Mouse (Mus musculus) liver, embryonic 12.5 days (tissue): ENCODE measurements around the gene Aqp7. TPM values are rescaled to one million over a fixed set of nuclear protein-coding genes. Genes with fewer than 3 reads are reported as not detected.

ENCODE experiments used
- ATAC-seq: fragments of 200-750 bp; cut with Nextera tagmentation; 2 replicates; pipeline ENCODE4 v1.8.0; 2017; ENCODE audit warnings: moderate number of reproducible peaks, mild to moderate bottlenecking, moderate library complexity
- H3K27ac ChIP-seq: fragments of 300-500 bp; sonication (generic); 2 replicates; pipeline ENCODE4 v1.5.1; 2016; ENCODE audit warnings: mild to moderate bottlenecking
- H3K27me3 ChIP-seq: fragments of 300-500 bp; sonication (generic); replicated peaks from 2 replicates; pipeline ENCODE4 v1.6.1; 2016; ENCODE audit warnings: mild to moderate bottlenecking, moderate library complexity
- H3K36me3 ChIP-seq: fragments of 300-500 bp; sonication (generic); 2 replicates; pipeline ENCODE4 v1.6.1; 2016; ENCODE audit warnings: mild to moderate bottlenecking, moderate library complexity
- H3K4me1 ChIP-seq: fragments of 300-500 bp; sonication (generic); 2 replicates; pipeline ENCODE4 v1.6.1; 2016
- H3K4me2 ChIP-seq: fragments of 300-500 bp; sonication (generic); 2 replicates; pipeline ENCODE4 v1.6.1; 2016; ENCODE audit warnings: mild to moderate bottlenecking, moderate library complexity
- H3K4me3 ChIP-seq: fragments of 300-500 bp; sonication (generic); 2 replicates; pipeline ENCODE4 v1.5.1; 2016; ENCODE audit warnings: mild to moderate bottlenecking, moderate library complexity
- H3K9ac ChIP-seq: fragments of 300-500 bp; sonication (generic); 2 replicates; pipeline ENCODE4 v1.6.1; 2016; ENCODE audit warnings: mild to moderate bottlenecking, moderate library complexity
- H3K9me3 ChIP-seq: fragments of 300-500 bp; sonication (generic); replicated peaks from 2 replicates; pipeline ENCODE4 v1.6.1; 2016; ENCODE audit warnings: mild to moderate bottlenecking, moderate library complexity
- WGBS: fragments of 180-500 bp; shearing (Covaris S2); methylation state at CpG from one replicate; pipeline ENCODE4 v1.1.7; 2016; ENCODE audit not compliant: insufficient replicate concordance; 5-methylcytosine and 5-hydroxymethylcytosine counted together
- polyA plus RNA-seq: library from polyadenylated mRNA; unstranded; fragments of >200 nt; fragmentation: Nextera tagmentation; extraction: Ambion mirVana; gene quantifications from 2 replicates; pipeline ENCODE4 v1.2.1, GENCODE M21; 2016

Gene Aqp7
- polyA plus RNA-seq = 1.3 and 1.8 TPM in 2 replicates

DNA sequence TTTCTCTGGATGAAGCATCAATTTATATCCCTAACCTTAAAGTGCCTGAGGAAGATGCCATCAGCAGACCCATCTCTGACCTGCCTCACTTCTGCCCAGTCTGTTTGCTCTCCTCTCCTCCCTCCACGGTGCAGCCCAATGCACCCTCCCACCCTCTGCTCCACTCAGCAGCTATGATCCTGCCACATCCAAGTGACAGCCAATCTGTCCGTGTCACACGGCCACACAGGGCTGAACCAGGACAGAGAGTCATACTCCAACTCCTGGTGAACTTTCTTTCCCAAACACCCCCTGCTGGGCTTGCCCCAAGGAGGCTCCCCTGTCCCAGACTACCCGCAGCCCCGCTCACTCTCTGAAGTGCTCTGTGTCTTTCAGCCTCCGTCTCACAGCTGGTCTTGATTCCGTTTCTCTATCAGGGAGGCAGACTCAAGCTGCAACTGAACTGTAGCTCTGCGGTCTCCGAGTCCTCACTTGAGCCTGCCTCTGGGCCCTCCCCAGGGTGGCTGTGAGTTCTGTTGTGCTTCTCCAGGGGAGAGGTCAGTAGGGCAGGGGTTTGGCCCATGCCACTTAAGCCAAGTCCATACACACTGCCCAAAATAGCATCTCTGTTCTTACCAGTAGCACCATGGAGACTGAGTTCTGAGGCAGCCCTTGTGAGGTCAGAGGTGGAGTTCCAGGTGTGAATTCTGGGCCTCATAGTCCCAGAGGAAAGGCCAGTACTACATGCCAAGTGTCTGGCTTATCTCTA lies at the start of gene Aqp7:
Aqp7 (minus strand) TSS at position 616 of the 748 bp plus-strand sequence.
- 49% methylated on average over 9 of the region's 9 CpGs for WGBS
- ATAC-seq = no peak
- no peak within 1 kb of the TSS for H3K4me2 ChIP-seq
- H3K27me3 ChIP-seq = peaks cover 26% of the 10 kb centered on the region; the same call in 1 of the 2 replicates
- no peak within 1 kb of the TSS for H3K27ac ChIP-seq
- H3K9me3 ChIP-seq = no peaks in the 10 kb centered on the region
- H3K36me3 ChIP-seq = no peaks in the 10 kb centered on the region
- no peak within 1 kb of the TSS for H3K9ac ChIP-seq
- no peak within 1 kb of the TSS for H3K4me3 ChIP-seq
- H3K4me1 ChIP-seq = peaks cover 26% of the 10 kb centered on the region

DNA sequence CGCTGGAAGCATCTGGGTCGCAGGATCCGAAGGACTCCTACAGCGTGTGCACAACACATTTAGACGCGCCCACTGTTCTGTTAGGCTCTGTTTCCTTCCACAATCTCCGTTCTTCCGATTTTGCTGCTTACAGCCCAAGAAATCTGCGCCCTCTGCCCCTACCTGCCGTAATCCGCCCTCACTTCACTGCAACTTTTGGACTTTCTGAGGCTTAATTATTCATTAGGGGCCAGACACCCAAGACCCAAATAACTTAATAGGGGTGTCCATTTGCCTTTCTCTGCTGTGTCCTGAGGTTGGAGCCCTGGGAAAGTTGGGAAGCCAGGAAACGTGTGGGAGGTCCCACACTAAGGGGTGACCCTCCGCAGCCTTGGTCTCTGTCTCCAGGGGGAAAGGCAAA lies 49.4 kb upstream of the Aqp7 start:
- Histone ChIP-seq H3K4me3 (peak overlapping the region; percentile 65), H3K4me2 (peak overlapping the region; percentile 86), H3K9me3 (no peaks in the 10 kb centered on the region), H3K9ac (peak overlapping the region; percentile 74), H3K36me3 (peaks cover 19% of the 10 kb centered on the region), H3K27me3 (peaks cover 81% of the 10 kb centered on the region), H3K27ac (peak overlapping the region; percentile 59), H3K4me1 (peaks cover 51% of the 10 kb centered on the region)
- WGBS = 38% methylated on average over 13 of the region's 13 CpGs
- no peak for ATAC-seq

DNA sequence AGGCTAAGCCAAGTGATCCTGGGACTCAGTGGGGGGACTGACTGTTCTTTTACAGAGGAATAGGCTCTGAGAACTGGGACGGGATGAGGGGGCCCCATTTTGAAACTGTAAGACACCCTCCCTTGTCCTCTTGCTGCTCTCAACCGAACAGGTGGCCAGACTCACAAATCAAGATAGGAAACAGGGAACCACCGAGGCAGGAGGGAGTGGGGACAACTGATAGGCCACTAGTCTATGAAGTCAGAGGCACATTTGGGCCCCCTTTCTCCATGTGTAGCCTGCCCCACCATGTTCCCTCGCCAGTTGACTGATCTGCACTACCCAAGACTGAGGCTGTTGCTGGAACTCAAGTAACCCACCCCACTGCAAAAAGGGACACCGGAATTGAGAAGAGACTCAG lies 48.9 kb upstream of the Aqp7 start:
- peaks cover 82% of the 10 kb centered on the region for H3K27me3 ChIP-seq
- H3K4me3 ChIP-seq = peak overlapping the region; percentile 65
- H3K36me3 ChIP-seq = peaks cover 19% of the 10 kb centered on the region
- peak; percentile 81 for ATAC-seq
- peak overlapping the region; percentile 59 for H3K27ac ChIP-seq
- H3K9me3 ChIP-seq = no peaks in the 10 kb centered on the region
- peaks cover 51% of the 10 kb centered on the region for H3K4me1 ChIP-seq
- WGBS = 24% methylated on average over 5 of the region's 5 CpGs
- peak overlapping the region; percentile 74 for H3K9ac ChIP-seq
- peak overlapping the region; percentile 86 for H3K4me2 ChIP-seq

DNA sequence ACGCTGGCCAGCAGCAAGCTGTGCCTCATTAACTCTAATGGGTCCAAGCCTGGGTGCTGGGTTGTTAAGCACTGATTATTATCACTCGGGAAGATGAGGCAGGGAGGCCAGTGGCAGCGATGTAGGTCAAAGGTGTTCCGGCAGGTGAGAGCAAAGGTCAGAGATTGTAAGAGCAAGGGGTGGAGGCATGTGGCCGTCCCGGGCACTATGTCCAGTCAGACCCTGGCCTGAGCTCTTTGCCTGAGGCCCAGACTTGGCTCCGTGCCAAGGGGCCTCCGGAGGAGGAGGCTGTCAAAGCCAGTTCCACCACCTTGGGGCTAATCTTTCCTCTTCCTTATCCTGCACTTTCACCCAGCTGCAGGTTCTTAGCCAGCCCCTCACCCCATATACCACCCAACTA lies 48.2 kb upstream of the Aqp7 start:
- no peak for ATAC-seq
- Histone ChIP-seq H3K9ac (peak overlapping the region; percentile 74), H3K36me3 (peaks cover 19% of the 10 kb centered on the region), H3K4me3 (peak overlapping the region; percentile 65), H3K27me3 (peaks cover 82% of the 10 kb centered on the region), H3K4me2 (peak overlapping the region; percentile 86), H3K9me3 (no peaks in the 10 kb centered on the region), H3K4me1 (peaks cover 56% of the 10 kb centered on the region), H3K27ac (peak overlapping the region; percentile 27)
- WGBS = 59% methylated on average over 8 of the region's 8 CpGs

DNA sequence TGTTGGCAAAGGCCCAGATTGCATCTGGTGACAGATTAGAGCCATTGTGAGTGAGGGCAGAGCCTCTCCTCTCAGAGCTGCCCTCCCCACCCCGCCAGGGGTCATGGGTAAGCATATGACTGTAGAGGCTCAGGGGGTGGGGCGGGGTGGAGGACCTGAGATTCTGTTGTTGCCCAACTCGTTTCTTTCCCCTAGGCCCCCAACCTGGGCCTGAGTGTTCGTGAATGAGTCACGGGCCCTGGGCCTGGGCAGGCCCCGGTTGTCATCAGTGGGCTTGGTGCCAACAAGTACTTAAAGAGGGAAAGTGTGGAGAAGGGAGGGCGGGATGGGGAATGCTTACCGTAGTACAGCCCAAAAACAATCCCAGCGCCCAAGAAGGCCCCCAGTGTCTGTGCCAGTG lies 46.4 kb upstream of the Aqp7 start:
- Histone ChIP-seq H3K4me2 (no peak overlapping the region), H3K9ac (no peak overlapping the region), H3K4me3 (no peak overlapping the region), H3K9me3 (no peaks in the 10 kb centered on the region), H3K4me1 (peaks cover 74% of the 10 kb centered on the region), H3K27me3 (peaks cover 68% of the 10 kb centered on the region), H3K27ac (no peak overlapping the region), H3K36me3 (peaks cover 19% of the 10 kb centered on the region)
- ATAC-seq = no peak
- 72% methylated on average over 9 of the region's 9 CpGs for WGBS

DNA sequence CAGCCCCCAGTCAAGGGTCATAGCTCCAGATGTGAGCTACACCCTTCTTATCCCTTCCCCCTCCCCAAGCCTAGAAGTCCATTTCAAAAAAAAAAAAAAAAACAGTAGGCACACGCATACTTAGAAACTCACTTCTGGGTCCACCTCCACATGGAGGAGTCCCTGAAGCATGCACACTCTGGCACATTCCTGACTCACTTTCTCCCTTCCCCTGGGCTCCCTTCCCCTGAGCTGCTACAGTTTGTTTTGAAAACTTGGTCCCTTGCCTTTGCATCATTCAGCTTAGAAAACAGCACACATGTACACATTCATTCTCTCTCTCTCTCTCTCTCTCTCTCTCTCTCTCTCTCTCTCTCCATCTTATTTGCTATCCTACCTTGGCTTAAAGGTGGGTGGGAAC lies 45.0 kb upstream of the Aqp7 start:
- Histone ChIP-seq H3K4me2 (no peak overlapping the region), H3K4me1 (peaks cover 78% of the 10 kb centered on the region), H3K27me3 (peaks cover 64% of the 10 kb centered on the region), H3K9me3 (no peaks in the 10 kb centered on the region), H3K4me3 (no peak overlapping the region), H3K27ac (no peak overlapping the region), H3K36me3 (peaks cover 19% of the 10 kb centered on the region), H3K9ac (no peak overlapping the region)
- ATAC-seq = no peak
- 63% methylated on average over 1 of the region's 1 CpGs for WGBS

DNA sequence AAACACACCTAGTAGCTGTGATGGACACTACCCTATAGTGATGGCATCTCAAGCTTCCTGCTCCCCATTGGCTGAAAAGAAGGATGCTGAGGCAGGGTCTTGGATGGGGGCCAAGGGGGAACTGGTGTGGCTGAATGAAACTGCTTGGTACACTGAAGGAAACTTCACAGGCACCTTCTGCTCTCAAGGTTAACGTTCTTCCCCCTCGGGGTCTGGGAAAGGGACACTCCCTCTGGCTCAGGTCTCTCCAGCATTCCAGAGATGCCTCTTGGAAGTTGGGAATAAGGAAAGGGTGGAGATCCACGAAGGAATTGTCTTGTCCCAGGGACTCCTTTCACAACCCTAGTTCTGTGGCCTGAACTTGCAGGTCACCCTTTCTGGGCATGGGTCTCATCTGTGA lies 43.5 kb upstream of the Aqp7 start:
- H3K27ac ChIP-seq = no peak overlapping the region

DNA sequence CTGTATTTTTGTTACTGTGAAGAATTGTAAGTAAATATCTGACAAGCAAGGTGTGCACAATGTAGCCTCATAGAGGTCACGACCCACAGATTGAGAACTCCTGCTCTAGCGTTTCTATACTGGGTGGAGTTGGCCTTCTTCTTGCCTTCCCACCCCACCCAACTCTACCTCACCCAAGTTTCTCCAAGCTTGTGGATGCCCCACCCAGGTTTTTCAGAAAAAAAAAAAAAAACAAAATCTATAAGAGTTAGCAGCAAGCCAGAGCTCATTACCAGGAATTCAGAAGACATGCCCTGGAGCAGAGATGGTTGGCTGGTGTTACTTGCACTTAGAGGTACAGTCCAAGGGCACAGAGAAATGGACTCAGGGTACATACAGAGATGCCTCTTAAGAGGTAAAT lies 41.8 kb upstream of the Aqp7 start:
- 29% methylated on average over 2 of the region's 2 CpGs for WGBS
- Histone ChIP-seq H3K9me3 (no peaks in the 10 kb centered on the region), H3K4me1 (peaks cover 81% of the 10 kb centered on the region), H3K9ac (peak overlapping the region; percentile 47), H3K4me3 (no peak overlapping the region), H3K27ac (peak overlapping the region; percentile 98), H3K36me3 (peaks cover 16% of the 10 kb centered on the region), H3K27me3 (peaks cover 39% of the 10 kb centered on the region), H3K4me2 (peak overlapping the region; percentile 72)
- ATAC-seq = peak; percentile 42; the same call in 1 of the 2 replicates

More for the DNA sequence above, 43.5 kb upstream of the Aqp7 start:
- H3K4me2 ChIP-seq = no peak overlapping the region
- H3K36me3 ChIP-seq = peaks cover 19% of the 10 kb centered on the region
- no peak overlapping the region for H3K9ac ChIP-seq
- 41% methylated on average over 3 of the region's 3 CpGs for WGBS
- no peak for ATAC-seq
- peaks cover 49% of the 10 kb centered on the region for H3K27me3 ChIP-seq
- no peak overlapping the region for H3K4me3 ChIP-seq
- H3K4me1 ChIP-seq = peaks cover 78% of the 10 kb centered on the region
- H3K9me3 ChIP-seq = no peaks in the 10 kb centered on the region

DNA sequence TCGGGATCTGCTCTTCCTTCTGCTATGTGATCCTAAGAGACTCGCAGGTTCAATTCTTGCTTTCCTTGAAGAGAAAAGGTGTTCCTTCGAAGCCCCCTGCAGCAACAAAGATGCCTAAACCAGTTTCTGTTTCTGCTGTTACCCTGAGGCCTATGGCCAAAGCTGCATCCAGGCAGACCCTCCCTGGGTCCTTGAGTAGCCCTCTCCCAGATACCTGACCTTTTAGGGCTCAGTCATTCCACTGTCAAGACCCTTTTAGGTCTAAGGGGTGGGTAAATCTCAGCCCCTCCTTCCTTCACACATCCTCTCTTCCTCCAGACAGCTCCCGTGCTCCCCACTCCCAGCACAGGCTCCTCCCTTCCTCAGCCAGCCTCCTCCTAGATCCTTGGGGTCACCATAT lies 41.2 kb upstream of the Aqp7 start:
- H3K27me3 ChIP-seq = peaks cover 34% of the 10 kb centered on the region
- ATAC-seq = no peak
- peak overlapping the region; percentile 47 for H3K9ac ChIP-seq
- peaks cover 76% of the 10 kb centered on the region for H3K4me1 ChIP-seq
- H3K4me2 ChIP-seq = peak overlapping the region; percentile 72
- H3K27ac ChIP-seq = peak overlapping the region; percentile 98
- no peaks in the 10 kb centered on the region for H3K9me3 ChIP-seq
- H3K4me3 ChIP-seq = no peak overlapping the region
- peaks cover 10% of the 10 kb centered on the region for H3K36me3 ChIP-seq
- WGBS = 69% methylated on average over 4 of the region's 4 CpGs

DNA sequence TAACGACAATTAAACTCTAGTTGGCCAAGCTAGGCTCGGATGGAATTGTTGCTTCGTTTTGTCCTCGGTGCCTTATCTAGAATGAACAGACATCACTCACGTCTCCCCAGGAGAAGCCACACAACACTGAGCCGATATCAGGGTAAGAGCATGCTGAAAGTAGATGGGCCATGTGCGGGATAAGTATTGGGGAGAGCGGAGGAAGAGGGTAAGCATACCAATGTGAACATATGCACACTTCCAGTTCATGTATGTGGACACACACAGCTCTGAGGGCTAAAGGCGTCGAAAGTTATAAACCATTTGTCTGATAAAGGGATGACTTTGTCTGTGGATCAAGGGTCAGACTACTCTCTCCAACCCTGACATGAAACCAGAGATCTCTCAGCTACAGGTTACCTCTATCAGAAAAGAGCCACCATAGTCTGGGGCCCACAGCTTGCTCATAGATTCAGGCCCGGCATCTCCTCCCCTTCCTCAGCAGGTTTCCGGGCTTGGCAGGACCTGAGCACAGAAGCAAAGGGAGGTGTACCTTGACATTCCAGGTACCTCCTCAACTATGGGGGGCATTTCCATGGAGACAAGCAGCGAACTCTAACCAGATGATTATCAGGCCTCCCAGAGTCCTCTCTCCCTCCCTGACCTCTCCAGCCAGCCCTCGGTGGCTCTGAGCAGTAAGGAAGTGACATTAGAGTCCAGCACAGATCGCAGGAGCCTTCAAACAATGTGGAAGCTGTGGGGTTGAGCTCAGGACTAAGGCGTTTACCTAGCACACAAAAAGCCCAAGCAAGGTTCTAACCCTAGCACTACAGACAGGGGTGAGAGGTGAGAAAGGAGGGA lies 39.7 kb upstream of the Aqp7 start:
- H3K27ac ChIP-seq = peak overlapping the region; percentile 98
- peaks cover 23% of the 10 kb centered on the region for H3K27me3 ChIP-seq
- H3K9me3 ChIP-seq = no peaks in the 10 kb centered on the region
- peak overlapping the region; percentile 72 for H3K4me2 ChIP-seq
- ATAC-seq = peak; percentile 92
- peak overlapping the region; percentile 33 for H3K4me3 ChIP-seq
- peak overlapping the region; percentile 67 for H3K9ac ChIP-seq
- H3K36me3 ChIP-seq = no peaks in the 10 kb centered on the region
- H3K4me1 ChIP-seq = peaks cover 84% of the 10 kb centered on the region
- WGBS = 28% methylated on average over 16 of the region's 16 CpGs

DNA sequence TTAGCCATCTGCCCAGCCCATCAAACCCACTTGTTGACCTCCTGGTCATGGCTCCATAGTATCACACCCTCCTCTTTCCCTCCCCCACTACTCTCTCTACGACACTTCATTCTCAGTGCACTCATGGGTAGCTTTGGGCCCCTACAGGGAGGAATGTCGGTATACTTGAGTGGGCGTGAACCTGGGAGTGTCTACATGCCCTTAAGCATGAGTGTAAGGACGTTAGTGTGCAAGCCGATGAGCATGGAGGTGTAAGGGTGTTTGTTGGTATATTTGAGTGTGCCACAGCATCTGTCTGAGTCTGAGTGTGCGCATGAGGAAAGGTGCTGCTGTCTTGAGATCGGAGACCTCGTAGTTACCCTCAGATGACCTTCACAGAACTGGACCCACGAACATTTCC lies 39.0 kb upstream of the Aqp7 start:
- peak overlapping the region; percentile 59; the same call in 1 of the 2 replicates for H3K9ac ChIP-seq
- H3K4me1 ChIP-seq = peaks cover 91% of the 10 kb centered on the region
- WGBS = 48% methylated on average over 9 of the region's 9 CpGs
- H3K4me2 ChIP-seq = peak overlapping the region; percentile 72
- peak overlapping the region; percentile 33 for H3K4me3 ChIP-seq
- H3K36me3 ChIP-seq = no peaks in the 10 kb centered on the region
- H3K27me3 ChIP-seq = peaks cover 18% of the 10 kb centered on the region
- ATAC-seq = peak; percentile 78
- H3K9me3 ChIP-seq = no peaks in the 10 kb centered on the region
- H3K27ac ChIP-seq = peak overlapping the region; percentile 98

DNA sequence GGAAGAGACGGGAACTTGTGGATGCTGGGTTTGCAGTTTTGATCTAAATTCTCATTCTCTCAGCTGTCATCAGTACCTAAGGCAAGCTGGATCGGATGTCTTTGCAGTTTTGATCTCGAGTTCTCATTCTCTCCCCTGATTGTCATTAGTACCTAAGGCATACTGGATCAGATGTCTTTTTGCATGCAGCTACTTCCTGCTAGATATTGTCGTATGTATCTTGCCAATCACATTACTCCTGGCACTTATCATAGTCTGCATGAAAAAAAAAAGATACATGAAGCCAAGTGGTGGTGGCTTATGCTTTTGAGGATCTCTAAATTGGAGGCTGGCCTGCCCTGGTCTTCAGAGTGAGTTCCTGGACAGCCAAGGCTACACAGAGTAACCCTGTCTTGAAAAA lies 36.9 kb upstream of the Aqp7 start:
- 74% methylated on average over 4 of the region's 4 CpGs for WGBS
- no peaks in the 10 kb centered on the region for H3K9me3 ChIP-seq
- ATAC-seq = no peak
- no peak overlapping the region for H3K9ac ChIP-seq
- H3K27ac ChIP-seq = peak overlapping the region; percentile 36
- 0 out of 2 replicates have a peak, but pooled peaks cover 9% of the 10 kb centered on the region for H3K27me3 ChIP-seq
- no peaks in the 10 kb centered on the region for H3K36me3 ChIP-seq
- H3K4me1 ChIP-seq = peaks cover 87% of the 10 kb centered on the region
- no peak overlapping the region for H3K4me2 ChIP-seq
- H3K4me3 ChIP-seq = no peak overlapping the region
